Mouse (Mus musculus): Measurements from ENCODE around the gene Otud7b.
"Not testable (repeated sequence)": the region's sequence is repeated elsewhere in the genome, so short reads cannot be mapped to it uniquely, and the experiment has no call there.

Gene Otud7b

DNA sequence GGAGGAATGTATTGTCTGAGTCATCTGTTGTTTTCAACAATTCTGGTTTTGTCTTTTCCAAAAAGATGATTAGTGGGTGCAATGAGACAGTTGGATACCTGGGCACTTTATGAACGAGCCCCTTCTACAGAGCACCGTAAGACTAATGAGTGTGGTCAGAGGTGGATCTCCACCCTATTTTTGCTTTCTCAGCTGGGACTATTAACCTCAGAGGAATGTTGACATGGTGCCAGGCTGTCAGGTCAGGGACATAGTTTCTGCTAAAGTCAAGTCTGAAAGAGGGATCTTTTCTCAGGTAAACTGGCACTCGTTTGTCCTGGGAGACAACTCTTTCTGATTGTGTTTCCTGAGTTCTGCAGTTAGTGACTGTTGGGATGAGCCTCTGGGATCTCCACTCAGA, 30.7 kb downstream of the Otud7b start:
- DNase-seq (ENCODE audit: low read depth, low spot score): no peak

- peak; percentile 53 for DNase-seq (ENCODE audit: low read depth, low spot score)
Measured at GRCm38 (mm10) chr3:96147950-96148349, 43.6 kb downstream of the Otud7b start.

GRCm38 (mm10) chr3:96151836-96152235, 47.5 kb downstream of the Otud7b start:
- no peak for DNase-seq (ENCODE audit: low read depth, low spot score)

- DNase-seq (ENCODE audit: low read depth, low spot score): no peak
Measured at GRCm38 (mm10) chr3:96152611-96153010, 48.3 kb downstream of the Otud7b start.

DNA sequence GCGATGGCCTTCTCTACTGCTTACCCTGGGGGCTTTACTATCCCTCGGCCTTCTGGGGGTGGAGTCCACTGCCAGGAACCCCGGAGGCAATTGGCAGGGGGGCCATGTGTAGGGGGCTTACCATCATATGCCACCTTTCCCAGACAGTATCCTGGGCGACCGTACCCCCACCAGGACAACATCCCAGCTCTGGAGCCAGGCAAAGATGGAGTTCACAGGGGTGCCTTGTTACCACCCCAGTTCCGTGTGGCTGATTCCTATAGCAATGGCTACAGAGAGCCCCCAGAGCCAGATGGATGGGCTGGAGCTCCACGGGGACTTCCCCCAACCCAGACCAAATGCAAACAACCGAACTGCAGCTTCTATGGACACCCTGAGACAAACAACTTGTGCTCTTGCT, 51.2 kb downstream of the Otud7b start:
- DNase-seq (ENCODE audit: low read depth, low spot score): no peak

DNA sequence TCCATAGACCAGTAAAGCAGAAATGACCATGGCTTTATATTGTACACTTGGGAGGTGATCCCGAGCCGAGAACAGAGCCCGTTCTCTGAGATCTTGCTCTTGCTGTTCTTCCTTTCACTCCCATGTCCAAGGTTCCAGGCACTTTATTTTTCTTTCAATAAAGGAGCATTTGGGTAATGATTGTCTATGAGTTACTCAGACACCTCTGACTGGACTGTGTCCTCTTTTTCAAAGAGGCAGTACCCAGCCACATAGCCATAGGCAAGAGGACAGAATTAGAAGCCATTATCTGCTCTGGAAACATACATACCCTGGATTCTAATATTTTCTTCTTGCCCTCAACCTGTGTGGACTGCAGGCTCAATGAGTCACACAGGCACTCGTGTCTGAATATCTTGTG, 55.5 kb downstream of the Otud7b start:
- no peak for DNase-seq (ENCODE audit: low read depth, low spot score)

DNA sequence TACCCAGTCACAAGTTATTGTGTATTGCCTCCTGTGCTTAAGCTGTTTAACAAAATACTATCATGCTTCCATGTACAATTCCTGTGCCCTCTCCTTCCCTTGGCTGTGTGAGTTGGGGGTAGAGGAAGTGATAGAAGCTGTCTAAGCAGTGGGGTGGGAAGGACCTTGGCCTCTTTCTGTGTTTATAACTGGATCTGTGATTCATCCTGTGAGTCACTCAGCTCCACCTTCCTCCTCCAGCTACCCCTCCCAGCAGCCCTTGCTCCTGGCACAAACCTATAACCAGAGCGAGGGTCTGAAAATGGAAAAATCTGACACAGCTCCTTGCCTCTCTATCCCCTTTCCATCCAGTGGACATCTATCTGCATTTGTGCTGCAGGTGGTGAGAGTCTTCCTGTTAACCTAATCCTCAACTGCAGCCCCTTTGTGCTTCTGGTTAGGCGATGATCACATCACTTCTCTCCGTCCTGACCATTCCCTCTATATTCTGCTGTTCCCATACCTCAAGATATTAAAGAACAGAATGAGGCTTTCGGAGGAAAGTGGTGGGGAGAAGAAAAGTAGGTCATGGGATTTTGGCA, 56.0 kb downstream of the Otud7b start:
- no peak for DNase-seq (ENCODE audit: low read depth, low spot score)

- no peak for DNase-seq (ENCODE audit: low read depth, low spot score)
Measured at GRCm38 (mm10) chr3:96160803-96161516, 56.6 kb downstream of the Otud7b start.

DNA sequence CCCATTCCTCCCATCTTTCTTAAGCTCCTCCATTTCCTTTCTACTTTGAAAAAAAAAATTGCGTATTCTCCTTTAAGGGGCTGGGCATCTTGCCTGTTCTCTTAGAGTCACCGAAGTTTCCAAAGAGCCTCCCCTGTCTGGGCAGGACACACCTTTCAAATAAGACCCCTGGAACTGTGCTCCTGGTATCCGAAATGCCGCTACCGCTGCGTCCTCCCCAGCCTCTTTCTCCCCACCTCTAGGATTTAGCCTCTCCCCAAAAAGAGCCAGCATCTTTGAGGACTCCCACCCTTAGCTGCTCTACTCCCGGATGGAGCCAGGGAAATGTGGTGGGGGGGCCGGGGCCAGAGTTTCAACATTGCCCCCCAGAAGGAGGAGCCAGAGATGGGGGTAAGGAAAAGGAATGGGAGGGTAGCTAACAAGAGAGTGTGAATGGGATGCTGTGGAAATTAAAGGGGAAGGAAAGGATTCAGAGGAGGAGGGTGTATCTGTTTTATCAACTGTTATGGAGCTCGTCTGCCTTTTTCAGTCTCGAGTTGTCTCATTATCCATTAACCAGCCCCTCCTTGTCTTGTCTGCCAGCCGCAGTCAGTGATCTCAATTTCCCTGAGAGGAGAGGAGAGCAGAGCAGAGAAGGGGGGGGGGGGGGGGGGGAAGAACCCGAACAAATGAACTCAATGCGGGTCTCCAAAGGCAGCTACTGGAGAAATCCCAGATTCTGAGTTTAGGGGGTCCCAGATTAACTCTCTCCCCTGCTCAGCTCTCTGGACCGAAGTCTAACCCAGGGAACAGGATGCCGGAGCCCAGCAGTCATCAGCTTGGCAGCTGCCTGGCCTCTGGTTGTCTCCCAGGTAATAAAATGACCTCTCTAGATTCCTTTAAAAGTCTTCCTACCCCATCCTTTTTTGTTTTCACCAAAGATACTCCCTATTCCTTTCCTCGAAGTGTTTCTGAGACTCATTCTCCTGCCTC, 57.8 kb downstream of the Otud7b start, which contains the start of gene Mtmr11:
TSS of gene Mtmr11 (plus strand) at position 136 of the 972 bp plus-strand sequence.
- no peak for DNase-seq (ENCODE audit: low read depth, low spot score)

- DNase-seq (ENCODE audit: low read depth, low spot score): no peak
Measured at GRCm38 (mm10) chr3:96163040-96163439, 58.7 kb downstream of the Otud7b start.

DNA sequence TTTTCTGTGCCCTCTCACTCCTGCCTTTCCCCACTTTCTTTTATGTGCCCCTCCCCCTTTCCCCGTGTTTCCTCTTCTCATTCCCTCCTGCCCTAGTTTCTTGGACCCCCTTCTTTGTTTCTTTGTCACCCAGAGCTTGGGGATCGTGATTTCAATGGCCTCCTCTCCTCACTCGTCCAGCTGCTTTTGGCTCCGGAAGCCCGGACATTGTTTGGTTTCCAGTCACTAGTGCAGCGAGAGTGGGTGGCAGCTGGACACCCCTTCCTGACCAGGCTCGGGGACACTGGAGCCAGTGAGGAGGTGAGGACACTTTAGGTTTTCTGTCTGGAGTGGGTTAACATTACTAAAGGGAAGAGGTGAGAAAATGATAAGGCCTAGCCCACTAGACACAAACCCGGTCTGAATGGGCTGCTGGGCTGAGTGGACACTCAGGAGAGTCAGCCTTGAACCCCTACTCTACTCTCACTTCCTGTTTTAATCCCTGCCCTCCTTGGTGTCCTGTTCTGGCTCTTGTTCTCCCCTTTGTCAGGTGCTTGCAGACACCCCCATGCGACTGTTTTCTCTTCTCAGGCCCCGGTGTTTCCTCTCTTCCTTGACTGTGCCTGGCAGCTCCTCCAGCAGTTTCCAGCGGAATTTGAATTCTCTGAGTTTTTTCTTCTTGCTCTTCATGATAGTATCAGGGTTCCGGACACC, 64.3 kb downstream of the Otud7b start:
- DNase-seq (ENCODE audit: low read depth, low spot score): no peak

DNA sequence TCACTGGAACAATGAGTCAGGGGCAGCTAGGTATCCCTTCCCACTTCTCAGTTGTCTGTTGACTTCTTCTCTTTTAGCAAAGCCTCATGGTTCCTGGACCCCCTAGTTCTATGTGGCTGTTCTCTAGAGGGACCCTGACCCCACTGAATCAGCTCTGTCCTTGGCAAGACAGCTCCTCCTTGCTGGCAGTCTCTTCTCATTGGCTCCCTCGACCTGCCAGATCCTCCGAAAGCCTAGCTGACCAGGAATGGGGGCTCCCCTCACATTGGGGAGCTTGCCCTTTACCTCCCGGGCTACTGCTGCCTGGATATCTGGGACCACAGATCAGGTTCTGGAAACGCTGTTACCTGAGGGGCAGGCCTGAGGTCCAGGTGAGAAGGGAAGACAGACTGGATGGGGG, 65.9 kb downstream of the Otud7b start:
- no peak for DNase-seq (ENCODE audit: low read depth, low spot score)

GRCm38 (mm10) chr3:96170976-96171545, 66.7 kb downstream of the Otud7b start:
- no peak for DNase-seq (ENCODE audit: low read depth, low spot score)

DNA sequence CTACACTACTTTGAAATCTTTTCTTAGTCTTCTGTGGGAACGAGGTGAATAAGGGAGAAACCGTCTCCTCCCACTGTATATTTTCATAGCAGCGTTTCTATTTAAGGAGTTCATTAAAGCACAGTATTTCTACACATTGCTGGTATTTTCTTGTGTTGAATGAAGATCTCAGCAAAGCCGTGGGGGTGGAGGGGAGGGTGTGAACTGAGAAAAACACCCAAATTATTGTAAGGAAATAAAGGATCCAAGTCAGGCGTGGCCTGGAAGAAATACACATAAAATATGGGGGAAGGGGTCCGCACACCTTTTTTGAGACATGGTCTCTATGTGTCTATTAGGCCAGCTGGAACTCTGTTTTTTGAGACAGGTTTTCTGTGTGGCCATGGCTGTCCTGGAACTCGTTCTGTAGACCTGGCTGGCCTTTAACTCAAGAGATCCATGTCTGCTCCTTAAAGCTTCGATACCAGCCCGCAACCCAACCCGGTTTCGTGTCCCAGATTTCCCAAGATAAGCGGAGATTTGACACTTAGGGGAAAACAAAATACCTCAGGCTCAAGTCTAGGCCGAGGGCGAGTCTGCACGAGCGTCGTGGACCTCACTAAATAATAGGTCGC, 67.4 kb downstream of the Otud7b start:
- DNase-seq (ENCODE audit: low read depth, low spot score): peak; percentile 28

DNA sequence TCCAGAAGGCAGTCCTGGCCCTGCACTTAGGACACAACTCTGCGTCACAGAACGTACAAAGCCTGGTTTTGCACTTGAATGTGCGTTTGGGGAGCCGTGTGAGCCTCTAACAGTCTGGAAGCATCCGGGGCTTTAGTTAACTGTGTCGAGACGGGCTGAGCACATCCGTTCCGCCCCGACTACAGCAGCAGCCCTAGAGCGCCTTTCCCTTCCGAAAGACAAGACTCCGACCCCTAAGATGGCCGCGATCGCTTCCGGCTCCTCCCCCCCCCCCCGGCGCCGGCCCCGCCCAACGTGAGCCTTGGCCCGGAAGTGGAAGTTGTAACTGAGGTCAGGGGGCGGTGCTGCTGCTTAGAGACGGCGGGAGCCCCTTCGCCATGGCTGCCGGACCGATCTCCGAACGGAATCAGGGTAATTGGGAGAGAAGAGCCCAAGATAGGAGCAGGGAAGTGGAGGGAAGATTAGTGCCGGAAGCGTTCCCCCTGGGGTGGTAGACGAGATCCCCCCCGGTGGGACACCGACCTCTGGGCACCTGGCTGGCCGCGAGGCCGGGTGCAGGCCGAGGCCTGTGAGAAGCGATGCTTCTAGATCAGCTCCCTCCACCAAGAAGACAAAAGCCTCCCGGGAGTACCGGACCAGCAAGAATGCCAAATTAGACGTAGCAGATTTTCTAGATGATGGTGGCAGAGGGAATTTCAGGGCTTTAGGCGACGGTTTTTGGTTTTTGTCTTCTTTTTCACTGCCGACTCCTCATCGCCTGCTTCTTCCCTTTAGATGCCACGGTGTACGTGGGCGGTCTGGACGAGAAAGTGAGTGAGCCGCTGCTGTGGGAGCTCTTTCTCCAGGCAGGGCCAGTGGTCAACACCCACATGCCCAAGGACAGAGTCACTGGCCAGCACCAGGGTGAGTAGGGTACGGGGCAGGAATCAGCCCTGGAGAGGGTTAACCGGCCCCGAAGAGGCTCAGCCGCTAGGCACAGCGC, 68.2 kb downstream of the Otud7b start, which contains the start of gene Sf3b4:
TSS of gene Sf3b4 (plus strand) at position 136 of the 982 bp plus-strand sequence.
- DNase-seq (ENCODE audit: low read depth, low spot score): peak; percentile 78

DNA sequence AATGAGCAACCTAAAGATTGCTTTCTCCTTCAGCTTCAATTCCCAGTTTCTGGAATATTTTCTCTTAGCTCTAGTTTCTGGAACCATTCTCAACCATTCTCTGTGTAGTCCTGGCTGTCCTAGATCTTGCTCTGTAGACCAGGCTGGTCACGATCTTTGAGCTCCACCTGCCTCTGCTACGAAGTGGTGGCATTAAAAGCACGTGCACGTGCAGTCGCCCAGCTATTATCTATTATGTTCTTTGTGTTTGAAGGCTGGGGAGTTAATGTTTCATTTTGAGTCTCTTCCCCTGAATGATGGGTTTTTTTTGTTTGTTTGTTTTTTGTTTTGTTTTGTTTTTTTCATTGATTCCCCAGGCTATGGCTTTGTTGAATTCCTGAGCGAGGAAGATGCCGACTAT, 68.9 kb downstream of the Otud7b start:
- no peak for DNase-seq (ENCODE audit: low read depth, low spot score)

DNA sequence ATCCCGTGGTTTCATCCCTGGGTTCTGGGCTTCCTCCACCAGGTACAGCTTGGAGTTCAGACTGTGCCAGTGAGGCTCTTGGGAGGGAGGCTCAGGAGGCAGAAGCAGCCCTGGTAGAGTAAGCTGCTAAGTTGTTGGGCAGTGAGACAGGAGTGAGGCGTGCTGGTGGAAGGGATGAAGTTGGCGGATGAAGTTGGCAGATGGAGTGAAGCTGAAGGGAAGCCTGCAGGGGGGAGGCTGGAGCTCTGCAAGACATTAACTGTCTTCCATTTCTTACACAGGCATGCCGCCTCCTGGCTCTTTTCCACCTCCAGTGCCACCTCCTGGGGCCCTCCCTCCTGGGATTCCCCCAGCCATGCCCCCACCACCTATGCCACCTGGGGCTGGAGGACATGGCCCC, 69.7 kb downstream of the Otud7b start:
- DNase-seq (ENCODE audit: low read depth, low spot score): not testable (repeated sequence)

DNA sequence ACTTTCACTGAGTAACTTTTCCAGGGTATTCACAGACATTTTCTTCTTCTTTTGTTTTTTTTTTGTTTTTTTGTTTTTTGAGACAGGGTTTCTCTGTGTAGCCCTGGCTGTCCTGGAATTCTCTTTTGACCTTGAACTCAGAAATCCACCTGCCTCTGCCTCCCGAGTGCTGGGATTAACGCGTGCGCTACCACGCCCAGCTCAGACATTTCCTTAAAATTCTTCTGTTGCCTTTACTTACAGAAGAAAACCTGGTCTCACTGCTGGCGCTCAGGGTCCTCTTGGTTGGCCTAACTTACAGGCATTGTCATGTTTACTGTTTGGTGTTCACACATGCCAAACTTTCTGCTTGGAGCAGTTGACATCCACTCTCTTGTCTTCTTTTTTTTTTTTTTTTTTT, 70.9 kb downstream of the Otud7b start:
- no peak for DNase-seq (ENCODE audit: low read depth, low spot score)

DNA sequence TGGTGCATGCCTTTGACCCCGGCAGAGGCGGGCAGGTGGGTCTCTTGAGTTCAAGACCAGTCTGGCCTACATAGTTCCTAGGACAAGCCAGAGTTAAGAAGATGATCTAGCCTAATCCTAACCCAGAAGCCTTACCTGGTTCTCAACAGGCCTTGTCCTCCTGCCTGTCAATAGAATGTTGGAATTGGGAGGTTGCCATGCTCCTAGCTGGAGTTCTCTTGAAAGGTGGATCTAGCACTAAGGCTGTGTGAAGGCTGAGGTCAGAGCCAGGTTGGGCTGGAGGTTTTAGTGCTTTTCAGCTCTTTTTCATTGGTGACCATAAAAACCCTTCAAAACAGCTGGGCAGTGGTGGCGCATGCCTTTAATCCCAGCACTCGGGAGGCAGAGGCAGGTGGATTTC, 74.1 kb downstream of the Otud7b start:
- DNase-seq (ENCODE audit: low read depth, low spot score): no peak

GRCm38 (mm10) chr3:96178902-96179301, 74.6 kb downstream of the Otud7b start:
- no peak for DNase-seq (ENCODE audit: low read depth, low spot score)
